11 mouse cellular contexts compared by ENCODE assay signal in the genomic region with DNA sequence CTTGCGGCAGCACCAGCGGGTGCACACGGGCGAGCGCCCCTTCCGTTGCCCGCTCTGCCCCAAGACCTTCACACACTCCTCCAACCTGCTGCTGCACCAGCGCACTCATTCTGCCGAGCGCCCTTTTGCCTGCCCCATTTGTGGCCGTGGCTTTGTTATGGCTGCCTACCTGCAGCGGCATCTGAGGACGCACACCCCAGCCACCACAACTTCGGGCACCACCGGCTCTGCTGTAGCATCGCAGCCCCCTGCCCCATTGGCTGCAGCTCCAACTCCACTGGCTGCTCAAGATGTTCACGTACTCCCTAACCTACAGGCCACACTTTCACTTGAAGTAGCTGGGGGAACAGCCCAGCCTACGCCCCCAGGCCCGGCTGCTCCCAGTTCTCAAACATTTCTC. TPM values are rescaled to one million over a fixed set of nuclear protein-coding genes. Genes with fewer than 3 reads are reported as not detected.
DNase-seq lines count a peak whose midpoint lies in the region; ATAC-seq lines count a peak whose summit lies in the region.
"Had no signal": no experiment of that assay in that cellular context is flagged by ENCODE, and none has a peak within 500 bp of the region (broad histone marks: within the 10 kb centered on the region; RNA-seq: fewer than 3 reads in every experiment).

No protein-coding gene starts in this region.

- no peak for DNase-seq in kidney, postnatal 4 days
- no peak for DNase-seq in embryonic facial prominence, embryonic 11.5 days (ENCODE audit: low spot score)
- no peak for DNase-seq in frontal cortex, postnatal 36 days (ENCODE audit: low spot score in 2 of 2)
- no peak for DNase-seq in urinary bladder, adult 18-20 months (ENCODE audit: low spot score in 2 of 2)
- DNase-seq: adrenal gland, adult 2 months had no signal

- peaks cover 42% of the 10 kb centered on the region for H3K4me1 ChIP-seq in kidney, embryonic 14.5 days (ENCODE audit: control insufficient read depth, insufficient read depth, low read length)
- H3K4me1 ChIP-seq in embryonic facial prominence, embryonic 11.5 days (ENCODE audit: control insufficient read depth, insufficient read depth, low read length): peaks cover 18% of the 10 kb centered on the region
- peaks cover 54% of the 10 kb centered on the region for H3K4me1 ChIP-seq in forebrain, embryonic 16.5 days (replicated peaks; ENCODE audit: control insufficient read depth, insufficient read depth, low read length)
- peaks cover 65% of the 10 kb centered on the region for H3K4me1 ChIP-seq in midbrain, embryonic 15.5 days

- no peaks in the 10 kb centered on the region for H3K9me3 ChIP-seq in kidney, embryonic 14.5 days (ENCODE audit: control insufficient read depth, low read length)
- no peaks in the 10 kb centered on the region for H3K9me3 ChIP-seq in embryonic facial prominence, embryonic 11.5 days (replicated peaks; ENCODE audit: control insufficient read depth, low read length)
- H3K9me3 ChIP-seq in forebrain, embryonic 16.5 days (ENCODE audit: control insufficient read depth, low read length): no peaks in the 10 kb centered on the region
- H3K9me3 ChIP-seq in midbrain, embryonic 15.5 days: no peaks in the 10 kb centered on the region
- H3K9me3 ChIP-seq: liver, embryonic 15.5 days had no signal

- 0 out of 2 replicates have a peak overlapping the region, but pooled peaks have one; percentile 4 for H3K9ac ChIP-seq in kidney, embryonic 14.5 days (ENCODE audit: low read depth, low read length)
- no peak overlapping the region for H3K9ac ChIP-seq in embryonic facial prominence, embryonic 11.5 days (replicated peaks; ENCODE audit: low read length)
- 0 out of 2 replicates have a peak overlapping the region, but pooled peaks have one; percentile 6 for H3K9ac ChIP-seq in forebrain, embryonic 16.5 days (replicated peaks; ENCODE audit: low read depth, low read length)
- no peak overlapping the region for H3K9ac ChIP-seq in midbrain, embryonic 15.5 days
- H3K9ac ChIP-seq: liver, embryonic 15.5 days had no signal

- 92% methylated on average over 19 of the region's 19 CpGs for WGBS in kidney, embryonic 14.5 days
- WGBS in embryonic facial prominence, embryonic 11.5 days: 90% methylated on average over 19 of the region's 19 CpGs
- WGBS in forebrain, embryonic 16.5 days: 90% methylated on average over 19 of the region's 19 CpGs
- 85% methylated on average over 19 of the region's 19 CpGs for WGBS in midbrain, embryonic 15.5 days

- no peak overlapping the region for H3K4me2 ChIP-seq in kidney, embryonic 14.5 days (replicated peaks; ENCODE audit: low read depth, low read length)
- no peak overlapping the region for H3K4me2 ChIP-seq in embryonic facial prominence, embryonic 11.5 days (ENCODE audit: low read depth, low read length)
- no peak overlapping the region for H3K4me2 ChIP-seq in forebrain, embryonic 16.5 days (ENCODE audit: low read length)
- no peak overlapping the region for H3K4me2 ChIP-seq in midbrain, embryonic 15.5 days
- H3K4me2 ChIP-seq: liver, embryonic 15.5 days had no signal

- H3K36me3 ChIP-seq in kidney, embryonic 14.5 days (ENCODE audit: control insufficient read depth, insufficient read depth, low read length): peaks cover 32% of the 10 kb centered on the region
- peaks cover 8% of the 10 kb centered on the region for H3K36me3 ChIP-seq in embryonic facial prominence, embryonic 11.5 days (replicated peaks; ENCODE audit: control insufficient read depth, insufficient read depth, low read depth, low read length)
- H3K36me3 ChIP-seq in forebrain, embryonic 16.5 days (ENCODE audit: control insufficient read depth, insufficient read depth): peaks cover 19% of the 10 kb centered on the region
- peaks cover 10% of the 10 kb centered on the region for H3K36me3 ChIP-seq in midbrain, embryonic 15.5 days (replicated peaks)

- peak overlapping the region; percentile 68; the same call in 1 of the 2 replicates for H3K27ac ChIP-seq in kidney, embryonic 14.5 days (ENCODE audit: low read depth, low read length)
- H3K27ac ChIP-seq in embryonic facial prominence, embryonic 11.5 days (replicated peaks; ENCODE audit: low read depth, low read length): peak overlapping the region; percentile 65; the same call in 1 of the 2 replicates
- peak overlapping the region; percentile 29; the same call in 1 of the 2 replicates for H3K27ac ChIP-seq in forebrain, embryonic 16.5 days (ENCODE audit: low read length)
- peak overlapping the region; percentile 99 for H3K27ac ChIP-seq in midbrain, embryonic 15.5 days
- H3K27ac ChIP-seq: liver, embryonic 15.5 days had no signal

- no peaks in the 10 kb centered on the region for H3K27me3 ChIP-seq in kidney, embryonic 14.5 days (ENCODE audit: control insufficient read depth, insufficient read depth, low read length)
- H3K27me3 ChIP-seq in embryonic facial prominence, embryonic 11.5 days (ENCODE audit: control insufficient read depth, insufficient read depth, low read length): no peaks in the 10 kb centered on the region
- no peaks in the 10 kb centered on the region for H3K27me3 ChIP-seq in forebrain, embryonic 16.5 days (replicated peaks; ENCODE audit: control insufficient read depth, insufficient read depth, low read length)
- H3K27me3 ChIP-seq in midbrain, embryonic 15.5 days (replicated peaks): no peaks in the 10 kb centered on the region

- ATAC-seq in kidney, embryonic 14.5 days (ENCODE audit: low FRiP score, low TSS enrichment): no peak
- ATAC-seq in embryonic facial prominence, embryonic 11.5 days (replicated peaks; ENCODE audit: insufficient number of reproducible peaks, low FRiP score, low TSS enrichment, low read depth): no peak
- ATAC-seq in forebrain, embryonic 16.5 days: no peak
- ATAC-seq in midbrain, embryonic 15.5 days (replicated peaks): no peak

- H3K4me3 ChIP-seq in kidney, embryonic 14.5 days (ENCODE audit: low read length): no peak overlapping the region
- H3K4me3 ChIP-seq in embryonic facial prominence, embryonic 11.5 days (ENCODE audit: low read depth, low read length): no peak overlapping the region
- no peak overlapping the region for H3K4me3 ChIP-seq in forebrain, embryonic 16.5 days (replicated peaks; ENCODE audit: low read length)
- no peak overlapping the region for H3K4me3 ChIP-seq in midbrain, embryonic 15.5 days
- H3K4me3 ChIP-seq: liver, embryonic 15.5 days; myocyte had no signal

RNA-seq across cellular contexts. Expression of a gene that starts 1.3 kb away (rescaled TPM):
- polyA plus RNA-seq in kidney, embryonic 14.5 days (2014; fragmentation: Nextera tagmentation; extraction: Ambion mirVana): 3.1 and 3.6 TPM in 2 replicates
- 2.7 and 2.8 TPM in 2 replicates for polyA plus RNA-seq in embryonic facial prominence, embryonic 11.5 days (2014; fragmentation: Nextera tagmentation; extraction: Ambion mirVana)
- polyA plus RNA-seq in forebrain, embryonic 16.5 days (2015; fragmentation: Nextera tagmentation; extraction: Ambion mirVana): 32.0 and 38.3 TPM in 2 replicates
- polyA plus RNA-seq in midbrain, embryonic 15.5 days (2015; fragmentation: Nextera tagmentation; extraction: Ambion mirVana): 46.3 and 47.7 TPM in 2 replicates

RNA-seq across cellular contexts. Expression of a gene that starts 5.1 kb away (rescaled TPM):
- 1.1 and 2.5 TPM in 2 replicates for polyA plus RNA-seq in kidney, embryonic 14.5 days (2014; fragmentation: Nextera tagmentation; extraction: Ambion mirVana)
- polyA plus RNA-seq in embryonic facial prominence, embryonic 11.5 days (2014; fragmentation: Nextera tagmentation; extraction: Ambion mirVana): 0.97 and 1.2 TPM in 2 replicates
- 0.34 and 0.39 TPM in 2 replicates for polyA plus RNA-seq in forebrain, embryonic 16.5 days (2015; fragmentation: Nextera tagmentation; extraction: Ambion mirVana)
- 1.0 and 1.4 TPM in 2 replicates for polyA plus RNA-seq in midbrain, embryonic 15.5 days (2015; fragmentation: Nextera tagmentation; extraction: Ambion mirVana)

RNA-seq across cellular contexts. Expression of a gene that starts 5.5 kb away (rescaled TPM):
- 4.5 and 5.2 TPM in 2 replicates for polyA plus RNA-seq in kidney, embryonic 14.5 days (2014; fragmentation: Nextera tagmentation; extraction: Ambion mirVana)
- polyA plus RNA-seq in embryonic facial prominence, embryonic 11.5 days (2014; fragmentation: Nextera tagmentation; extraction: Ambion mirVana): 2.5 and 3.6 TPM in 2 replicates
- polyA plus RNA-seq in forebrain, embryonic 16.5 days (2015; fragmentation: Nextera tagmentation; extraction: Ambion mirVana): 3.4 and 3.9 TPM in 2 replicates
- 4.5 and 4.6 TPM in 2 replicates for polyA plus RNA-seq in midbrain, embryonic 15.5 days (2015; fragmentation: Nextera tagmentation; extraction: Ambion mirVana)

RNA-seq across cellular contexts. Expression of a gene that starts 14.2 kb away (rescaled TPM):
- 0.22 TPM in 1 of 2 replicates, not detected in the other for polyA plus RNA-seq in kidney, embryonic 14.5 days (2014; fragmentation: Nextera tagmentation; extraction: Ambion mirVana)
- polyA plus RNA-seq in embryonic facial prominence, embryonic 11.5 days (2014; fragmentation: Nextera tagmentation; extraction: Ambion mirVana): 0.27 TPM in 1 of 2 replicates, not detected in the other
- 0.25 and 0.60 TPM in 2 replicates for polyA plus RNA-seq in forebrain, embryonic 16.5 days (2015; fragmentation: Nextera tagmentation; extraction: Ambion mirVana)
- 0.40 and 0.65 TPM in 2 replicates for polyA plus RNA-seq in midbrain, embryonic 15.5 days (2015; fragmentation: Nextera tagmentation; extraction: Ambion mirVana)
- polyA plus RNA-seq: adrenal gland, adult 2 months; G1E; liver, embryonic 15.5 days; myocyte had no signal

RNA-seq across cellular contexts. Expression of a gene that starts 43.5 kb away (rescaled TPM):
- polyA plus RNA-seq in kidney, embryonic 14.5 days (2014; fragmentation: Nextera tagmentation; extraction: Ambion mirVana): 0.95 and 1.3 TPM in 2 replicates
- 0.70 and 0.72 TPM in 2 replicates for polyA plus RNA-seq in embryonic facial prominence, embryonic 11.5 days (2014; fragmentation: Nextera tagmentation; extraction: Ambion mirVana)
- polyA plus RNA-seq in forebrain, embryonic 16.5 days (2015; fragmentation: Nextera tagmentation; extraction: Ambion mirVana): 0.52 and 0.92 TPM in 2 replicates
- polyA plus RNA-seq in midbrain, embryonic 15.5 days (2015; fragmentation: Nextera tagmentation; extraction: Ambion mirVana): 0.54 and 0.57 TPM in 2 replicates

Comparison
In these comparisons a context has a peak if more than half of its experiments do, and no peak if none do; other contexts are left out.
1. H3K27ac ChIP-seq: peak in every context shown above with its lines; median percentile 99 in midbrain, embryonic 15.5 days; 68 in kidney, embryonic 14.5 days; 65 in embryonic facial prominence, embryonic 11.5 days; 29 in forebrain, embryonic 16.5 days.
2. H3K9ac ChIP-seq: peak in kidney, embryonic 14.5 days (single experiment) and forebrain, embryonic 16.5 days (single experiment); none in embryonic facial prominence, embryonic 11.5 days (single experiment) and midbrain, embryonic 15.5 days (single experiment).